Mouse (Mus musculus) liver, postnatal 0 days (tissue): ENCODE data around the gene Dlk2.

Experiments
- CTCF ChIP-seq: sonication (generic); IDR thresholded peaks from 2 replicates; pipeline ENCODE4 v1.5.1; 2016; ENCODE audit warnings: antibody characterized with exemption, low read depth
- EP300 ChIP-seq: IDR thresholded peaks from 2 replicates; pipeline ENCODE4 v1.6.1; 2016; ENCODE audit warnings: antibody characterized with exemption, low read depth, mild to moderate bottlenecking

DNA sequence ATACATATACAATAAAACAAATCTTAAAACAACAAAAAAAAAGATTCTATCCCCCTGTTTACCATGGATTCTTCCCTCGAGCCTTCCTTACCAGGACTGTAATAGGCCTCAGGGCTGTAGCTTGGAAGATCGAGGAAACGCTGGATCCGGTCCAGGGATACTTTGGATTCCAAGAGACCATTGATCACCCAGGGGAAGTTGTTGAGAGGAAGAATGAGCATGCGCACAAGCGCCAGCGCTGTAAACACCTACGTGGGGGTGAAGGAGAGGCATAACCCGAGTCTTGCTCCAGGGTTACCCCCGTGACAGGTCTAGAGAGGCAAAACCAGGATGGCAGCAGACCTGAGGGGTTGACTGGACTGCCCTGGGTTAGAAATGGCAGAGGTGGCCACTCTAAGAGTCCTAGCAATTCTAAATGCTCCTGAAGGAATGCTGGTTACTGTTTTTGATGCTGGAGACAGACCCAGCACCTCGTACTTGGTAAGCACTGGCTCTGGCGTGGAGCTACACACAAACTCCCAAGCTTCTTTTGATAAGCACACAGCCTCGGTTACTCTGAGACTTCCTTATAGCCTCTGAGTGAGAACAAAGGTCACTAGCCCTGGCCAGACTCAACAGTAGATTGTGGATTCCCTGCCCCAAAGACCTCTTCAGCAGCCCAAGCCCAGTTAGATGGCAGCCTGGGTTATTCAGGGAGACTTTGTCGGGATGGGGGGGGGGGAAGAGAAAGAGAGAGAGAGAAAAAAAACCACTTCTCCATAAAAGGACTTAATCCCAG lies 25.0 kb downstream of the Dlk2 start:
- TF ChIP-seq CTCF (no peak), EP300 (no peak)
